Mouse (Mus musculus): Measurements from ENCODE around the gene Selenof. TPM values are rescaled to one million over a fixed set of nuclear protein-coding genes. Genes with fewer than 3 reads are reported as not detected.
A peak's percentile ranks its signal among the peaks of the same experiment; 100 is the strongest.
"Not testable (repeated sequence)": the region's sequence is repeated elsewhere in the genome, so short reads cannot be mapped to it uniquely, and the experiment has no call there.

Gene Selenof
- polyA plus RNA-seq, 1 experiment from 2014 or later, result 425 TPM

DNA sequence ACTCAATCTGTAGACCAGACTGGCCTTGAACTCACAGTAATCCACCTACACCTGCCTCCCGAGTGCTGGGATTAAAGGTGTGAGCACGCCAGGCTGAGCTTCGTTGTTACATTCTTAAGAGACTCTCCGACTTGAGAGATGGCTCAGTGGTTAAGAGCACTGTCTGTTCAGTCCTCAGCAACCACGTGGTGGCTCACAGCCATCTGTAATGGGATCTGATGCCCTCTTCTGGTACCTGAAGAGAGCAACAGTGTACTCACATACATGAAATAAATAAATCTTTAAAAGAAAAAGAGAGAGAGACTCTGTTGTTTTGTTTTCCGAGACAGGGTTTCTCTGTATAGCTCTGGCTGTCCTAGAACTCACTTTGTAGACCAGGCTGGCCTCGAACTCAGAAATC, 35.7 kb downstream of the Selenof start:
- H3K4me3 ChIP-seq; ATAC-seq (ENCODE audit: extremely low read depth, insufficient number of reproducible peaks, low FRiP score, low TSS enrichment); H3K4me2 ChIP-seq; H3K36me3 ChIP-seq; H3K27me3 ChIP-seq (replicated peaks); H3K9me3 ChIP-seq; H3K27ac ChIP-seq (replicated peaks); H3K9ac ChIP-seq: not testable (repeated sequence)
- 65% methylated on average over 7 of the region's 7 CpGs for WGBS
- H3K4me1 ChIP-seq, result peaks cover 22% of the 10 kb centered on the region

DNA sequence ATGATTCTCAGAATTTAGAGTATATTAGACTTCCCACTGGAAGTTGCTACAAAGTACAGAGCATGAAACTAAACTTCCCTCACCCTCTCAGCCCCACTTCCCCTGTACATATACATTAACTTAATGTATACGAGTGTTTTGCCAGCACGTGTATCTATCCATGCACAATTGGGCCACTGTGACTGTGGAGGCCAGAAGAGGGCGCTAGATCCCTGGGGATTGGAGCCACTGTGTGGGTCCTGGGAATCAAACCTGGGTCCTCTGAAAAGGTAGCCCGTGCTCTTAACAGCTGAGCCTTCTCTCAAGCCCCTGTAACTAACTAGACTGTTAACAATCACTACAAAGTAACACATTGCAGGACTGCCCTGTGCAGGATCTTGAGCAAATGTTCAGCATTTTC, 36.3 kb downstream of the Selenof start:
- Histone ChIP-seq H3K36me3 (no peaks in the 10 kb centered on the region), H3K9me3 (no peaks in the 10 kb centered on the region), H3K27ac (replicated peaks) (no peak overlapping the region), H3K4me3 (no peak overlapping the region), H3K9ac (no peak overlapping the region), H3K4me2 (no peak overlapping the region), H3K27me3 (replicated peaks) (no peaks in the 10 kb centered on the region), H3K4me1 (peaks cover 26% of the 10 kb centered on the region)
- no peak for ATAC-seq (ENCODE audit: extremely low read depth, insufficient number of reproducible peaks, low FRiP score, low TSS enrichment)
- 77% methylated on average over 4 of the region's 4 CpGs for WGBS

DNA sequence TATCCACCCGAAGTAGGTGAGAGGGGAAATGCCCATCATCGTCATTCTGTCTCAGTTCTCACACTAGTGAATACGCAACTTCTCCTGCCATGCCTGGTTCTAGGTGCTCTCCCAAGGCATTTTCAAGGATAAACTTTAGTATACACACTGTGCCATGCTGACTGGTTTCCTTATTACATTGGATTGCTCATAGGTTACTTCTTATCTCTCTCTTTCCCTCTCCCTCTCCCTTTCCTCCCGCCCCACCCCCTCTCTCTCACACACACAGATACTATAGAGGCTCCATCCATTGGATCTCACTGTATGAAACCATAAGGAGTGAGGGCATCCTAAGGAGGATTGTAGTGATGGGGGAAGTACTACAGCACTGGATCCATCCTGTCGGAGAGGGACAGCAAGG, 38.0 kb downstream of the Selenof start:
- H3K27ac ChIP-seq (replicated peaks), result no peak overlapping the region
- no peak overlapping the region for H3K4me2 ChIP-seq
- peaks cover 31% of the 10 kb centered on the region for H3K4me1 ChIP-seq
- no peaks in the 10 kb centered on the region for H3K27me3 ChIP-seq (replicated peaks)
- no peaks in the 10 kb centered on the region for H3K36me3 ChIP-seq
- H3K9me3 ChIP-seq, result no peaks in the 10 kb centered on the region
- no peak overlapping the region for H3K9ac ChIP-seq
- 89% methylated on average over 5 of the region's 5 CpGs for WGBS
- no peak overlapping the region for H3K4me3 ChIP-seq
- no peak for ATAC-seq (ENCODE audit: extremely low read depth, insufficient number of reproducible peaks, low FRiP score, low TSS enrichment)

DNA sequence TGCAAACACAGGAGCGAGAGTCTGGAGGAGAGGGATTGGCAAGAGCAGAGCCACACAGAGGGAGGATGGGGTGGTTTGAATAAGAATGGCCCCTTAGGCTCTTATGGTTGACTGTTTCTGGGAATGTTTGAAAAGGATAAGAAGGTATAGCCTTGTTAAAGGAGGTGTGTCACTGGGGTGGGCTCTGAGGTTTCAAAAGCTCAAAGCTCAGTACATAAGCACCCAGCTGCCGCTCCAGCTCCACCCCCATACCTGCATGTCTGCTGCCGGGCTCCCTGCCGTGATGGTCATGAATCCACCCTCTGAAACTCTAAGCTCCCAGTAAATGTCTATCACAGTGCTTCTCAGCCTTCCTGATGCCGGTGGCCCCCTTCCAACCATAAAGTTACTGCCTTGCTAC, 40.7 kb downstream of the Selenof start:
- H3K36me3 ChIP-seq, result no peaks in the 10 kb centered on the region
- no peak overlapping the region for H3K4me3 ChIP-seq
- H3K9ac ChIP-seq, result no peak overlapping the region
- WGBS, result 58% methylated on average over 5 of the region's 5 CpGs
- peaks cover 36% of the 10 kb centered on the region for H3K4me1 ChIP-seq
- H3K27me3 ChIP-seq (replicated peaks), result no peaks in the 10 kb centered on the region
- H3K9me3 ChIP-seq, result no peaks in the 10 kb centered on the region
- no peak for ATAC-seq (ENCODE audit: extremely low read depth, insufficient number of reproducible peaks, low FRiP score, low TSS enrichment)
- H3K4me2 ChIP-seq, result no peak overlapping the region
- no peak overlapping the region for H3K27ac ChIP-seq (replicated peaks)

DNA sequence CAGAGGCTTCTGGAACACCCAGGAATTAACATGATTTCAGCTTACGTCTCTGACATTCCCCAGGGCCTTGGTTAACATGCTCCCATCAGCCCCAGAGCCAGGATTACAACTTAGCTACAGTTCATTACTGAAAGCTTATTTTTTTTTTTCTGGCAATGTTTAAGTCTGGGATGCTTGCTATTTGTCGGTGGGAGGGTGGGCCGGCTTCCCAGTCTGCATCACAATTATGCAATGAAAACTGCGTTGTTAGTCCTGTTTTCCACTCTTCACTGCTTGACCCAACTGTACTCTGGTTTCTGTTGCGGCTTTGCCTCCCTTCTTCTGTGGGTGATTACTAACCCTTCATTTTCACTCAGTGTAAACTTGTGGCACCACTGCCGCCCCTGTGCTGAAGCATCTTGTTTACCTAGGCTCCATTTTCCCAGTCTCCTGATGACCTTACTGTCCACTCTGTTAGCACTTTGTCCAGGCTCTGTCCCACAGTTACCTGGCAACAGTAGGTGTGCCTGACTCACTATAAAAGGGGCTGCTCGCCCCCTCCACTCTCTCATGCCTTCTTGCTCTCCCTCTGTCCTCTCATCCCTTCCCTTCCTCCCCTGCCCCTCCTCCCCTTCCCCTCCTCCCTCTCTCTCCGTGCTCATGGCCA, 41.6 kb downstream of the Selenof start:
- H3K9ac ChIP-seq, result no peak overlapping the region
- H3K27ac ChIP-seq (replicated peaks), result no peak overlapping the region
- no peak overlapping the region for H3K4me3 ChIP-seq
- no peak overlapping the region for H3K4me2 ChIP-seq
- ATAC-seq (ENCODE audit: extremely low read depth, insufficient number of reproducible peaks, low FRiP score, low TSS enrichment), result no peak
- H3K27me3 ChIP-seq (replicated peaks), result no peaks in the 10 kb centered on the region
- peaks cover 45% of the 10 kb centered on the region for H3K4me1 ChIP-seq
- WGBS, result 60% methylated on average over 8 of the region's 8 CpGs
- no peaks in the 10 kb centered on the region for H3K9me3 ChIP-seq
- H3K36me3 ChIP-seq, result no peaks in the 10 kb centered on the region

DNA sequence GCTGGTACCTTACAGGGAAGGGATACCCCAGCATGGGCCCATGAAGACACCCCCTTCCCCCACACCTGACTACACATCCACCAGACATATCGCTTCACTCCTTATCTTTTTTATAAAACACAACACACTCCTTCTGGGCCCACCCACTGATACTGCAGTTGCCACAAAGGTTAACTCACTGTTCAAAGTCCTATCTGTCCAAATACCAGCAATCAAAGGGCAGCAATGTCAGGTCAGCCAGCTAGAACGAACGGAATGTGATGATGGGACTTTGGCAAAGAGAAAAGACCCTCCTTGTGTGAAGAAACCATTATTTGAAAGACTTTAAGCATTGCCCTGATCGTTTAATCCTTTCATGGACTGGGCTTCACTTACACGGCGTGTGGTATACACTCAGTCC, 42.3 kb downstream of the Selenof start:
- no peaks in the 10 kb centered on the region for H3K27me3 ChIP-seq (replicated peaks)
- H3K27ac ChIP-seq (replicated peaks), result no peak overlapping the region
- H3K9me3 ChIP-seq, result no peaks in the 10 kb centered on the region
- no peak overlapping the region for H3K4me2 ChIP-seq
- H3K4me3 ChIP-seq, result no peak overlapping the region
- WGBS, result 46% methylated on average over 6 of the region's 6 CpGs
- peaks cover 51% of the 10 kb centered on the region for H3K4me1 ChIP-seq
- ATAC-seq (ENCODE audit: extremely low read depth, insufficient number of reproducible peaks, low FRiP score, low TSS enrichment), result no peak
- no peak overlapping the region for H3K9ac ChIP-seq
- H3K36me3 ChIP-seq, result no peaks in the 10 kb centered on the region

DNA sequence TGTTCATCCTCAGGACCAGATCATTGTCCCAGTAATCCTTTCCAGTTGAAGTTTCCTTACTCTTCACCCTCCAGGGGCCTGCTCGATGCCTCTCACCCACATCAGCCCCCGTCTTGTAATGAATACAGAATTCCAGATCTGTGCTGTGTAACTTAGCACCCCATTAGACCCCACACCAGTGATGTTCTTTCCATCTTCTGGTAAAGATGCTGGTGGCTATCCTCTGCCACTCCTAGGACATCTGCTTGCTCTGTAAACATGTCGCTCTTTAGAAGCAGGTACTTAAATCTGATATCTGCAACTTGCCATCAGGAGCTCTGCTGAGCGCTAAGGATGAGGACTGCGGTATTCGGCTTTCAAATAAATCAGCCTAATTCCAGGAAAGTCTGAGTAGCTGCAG, 44.2 kb downstream of the Selenof start:
- Histone ChIP-seq H3K4me1 (peaks cover 60% of the 10 kb centered on the region), H3K9me3 (peaks cover 6% of the 10 kb centered on the region; the same call in 1 of the 2 replicates), H3K36me3 (no peaks in the 10 kb centered on the region), H3K27ac (replicated peaks) (no peak overlapping the region), H3K27me3 (replicated peaks) (no peaks in the 10 kb centered on the region), H3K4me2 (no peak overlapping the region), H3K9ac (no peak overlapping the region), H3K4me3 (no peak overlapping the region)
- no peak for ATAC-seq (ENCODE audit: extremely low read depth, insufficient number of reproducible peaks, low FRiP score, low TSS enrichment)
- WGBS, result 68% methylated on average over 6 of the region's 6 CpGs

DNA sequence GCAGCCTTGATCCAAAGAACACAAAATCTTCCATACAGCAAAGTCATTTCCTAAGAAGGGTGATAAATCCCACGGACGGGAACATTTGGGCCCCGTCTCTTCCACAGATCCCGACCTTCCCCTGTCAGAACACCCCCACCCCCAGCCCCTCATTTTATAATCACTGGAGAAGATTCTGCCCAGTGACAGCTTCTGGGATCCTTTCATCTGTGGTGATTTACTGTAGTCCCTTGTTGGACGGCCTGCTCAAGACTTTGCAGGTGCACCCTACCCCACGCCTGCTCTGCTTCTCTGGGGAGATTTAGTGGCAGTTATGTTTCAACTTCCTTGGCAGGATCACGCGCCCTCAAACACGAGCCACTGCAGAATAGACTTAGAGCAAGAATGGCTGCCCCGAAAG, 44.6 kb downstream of the Selenof start:
- H3K4me3 ChIP-seq, result no peak overlapping the region
- H3K9ac ChIP-seq, result no peak overlapping the region
- H3K4me2 ChIP-seq, result no peak overlapping the region
- WGBS, result 73% methylated on average over 10 of the region's 10 CpGs
- no peaks in the 10 kb centered on the region for H3K27me3 ChIP-seq (replicated peaks)
- peaks cover 60% of the 10 kb centered on the region for H3K4me1 ChIP-seq
- no peaks in the 10 kb centered on the region for H3K36me3 ChIP-seq
- no peak for ATAC-seq (ENCODE audit: extremely low read depth, insufficient number of reproducible peaks, low FRiP score, low TSS enrichment)
- H3K27ac ChIP-seq (replicated peaks), result no peak overlapping the region
- peaks cover 6% of the 10 kb centered on the region; the same call in 1 of the 2 replicates for H3K9me3 ChIP-seq

DNA sequence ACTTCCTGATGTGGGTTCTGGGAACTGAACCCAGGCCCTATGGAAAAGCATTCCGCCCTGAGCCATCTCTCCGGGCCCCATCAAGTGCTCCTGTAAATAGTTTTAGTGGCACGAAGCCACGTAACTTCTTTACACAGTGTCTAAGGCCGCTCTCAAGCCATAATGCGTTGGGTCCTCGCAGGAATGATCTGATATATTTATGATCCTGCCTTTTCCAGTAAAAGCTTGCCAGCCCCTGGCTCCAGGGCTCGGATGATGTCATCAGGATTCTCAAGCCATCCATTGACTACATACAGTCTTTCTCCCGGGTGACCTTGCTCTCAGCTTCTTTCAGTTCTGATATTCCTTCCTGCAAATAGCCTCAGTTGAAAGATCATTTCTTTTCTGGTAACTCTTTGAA, 45.4 kb downstream of the Selenof start:
- no peaks in the 10 kb centered on the region for H3K36me3 ChIP-seq
- 39% methylated on average over 9 of the region's 9 CpGs for WGBS
- H3K9me3 ChIP-seq, result peaks cover 6% of the 10 kb centered on the region; the same call in 1 of the 2 replicates
- H3K4me3 ChIP-seq, result no peak overlapping the region
- peak overlapping the region; percentile 12; the same call in 1 of the 2 replicates for H3K27ac ChIP-seq (replicated peaks)
- peaks cover 60% of the 10 kb centered on the region for H3K4me1 ChIP-seq
- ATAC-seq (ENCODE audit: extremely low read depth, insufficient number of reproducible peaks, low FRiP score, low TSS enrichment), result no peak
- no peaks in the 10 kb centered on the region for H3K27me3 ChIP-seq (replicated peaks)
- H3K9ac ChIP-seq, result no peak overlapping the region
- H3K4me2 ChIP-seq, result no peak overlapping the region

DNA sequence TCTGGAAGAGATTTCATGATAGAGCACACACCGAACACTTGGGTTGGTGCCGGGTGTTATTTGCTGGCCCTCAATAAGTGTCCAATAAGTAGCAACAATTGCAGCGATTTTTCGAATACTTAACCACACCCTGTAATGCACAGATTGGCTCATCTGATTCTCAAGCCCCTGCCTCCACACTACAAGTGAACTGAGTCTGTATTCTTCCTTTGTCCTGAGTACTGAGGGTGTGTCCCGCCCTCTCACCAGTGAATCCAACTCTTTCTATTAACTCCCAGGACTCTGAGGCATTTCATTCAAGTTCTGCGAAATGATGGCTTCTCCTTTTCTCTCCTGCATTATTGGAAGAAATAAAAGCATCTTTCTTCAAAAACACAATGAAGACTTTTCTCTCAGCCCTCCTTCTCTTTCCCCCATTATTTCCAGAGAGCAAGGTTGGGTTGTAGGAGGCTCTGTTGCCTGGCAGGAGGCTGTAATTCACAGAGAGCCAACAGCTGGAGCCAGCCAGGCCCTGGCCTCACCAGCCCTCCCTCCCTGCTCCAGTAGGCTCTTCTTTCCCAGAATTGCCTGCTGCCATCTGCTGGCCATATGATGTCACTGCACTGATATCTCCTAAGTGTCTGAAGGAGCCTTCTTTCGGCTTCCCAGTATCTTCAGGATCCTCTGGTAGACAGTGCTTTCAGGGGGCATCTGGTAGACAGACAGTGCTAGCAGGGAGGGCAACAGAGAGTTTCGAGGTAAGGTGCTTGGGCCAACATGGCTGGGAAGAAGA, 46.7 kb downstream of the Selenof start:
- Histone ChIP-seq H3K4me1 (peaks cover 53% of the 10 kb centered on the region), H3K9me3 (peaks cover 6% of the 10 kb centered on the region; the same call in 1 of the 2 replicates), H3K36me3 (no peaks in the 10 kb centered on the region), H3K9ac (peak overlapping the region; percentile 58; the same call in 1 of the 2 replicates), H3K4me2 (peak overlapping the region; percentile 55), H3K4me3 (no peak overlapping the region), H3K27ac (replicated peaks) (peak overlapping the region; percentile 68), H3K27me3 (replicated peaks) (no peaks in the 10 kb centered on the region)
- WGBS, result 72% methylated on average over 8 of the region's 8 CpGs
- peak; percentile 51; the same call in 1 of the 2 replicates for ATAC-seq (ENCODE audit: extremely low read depth, insufficient number of reproducible peaks, low FRiP score, low TSS enrichment)

DNA sequence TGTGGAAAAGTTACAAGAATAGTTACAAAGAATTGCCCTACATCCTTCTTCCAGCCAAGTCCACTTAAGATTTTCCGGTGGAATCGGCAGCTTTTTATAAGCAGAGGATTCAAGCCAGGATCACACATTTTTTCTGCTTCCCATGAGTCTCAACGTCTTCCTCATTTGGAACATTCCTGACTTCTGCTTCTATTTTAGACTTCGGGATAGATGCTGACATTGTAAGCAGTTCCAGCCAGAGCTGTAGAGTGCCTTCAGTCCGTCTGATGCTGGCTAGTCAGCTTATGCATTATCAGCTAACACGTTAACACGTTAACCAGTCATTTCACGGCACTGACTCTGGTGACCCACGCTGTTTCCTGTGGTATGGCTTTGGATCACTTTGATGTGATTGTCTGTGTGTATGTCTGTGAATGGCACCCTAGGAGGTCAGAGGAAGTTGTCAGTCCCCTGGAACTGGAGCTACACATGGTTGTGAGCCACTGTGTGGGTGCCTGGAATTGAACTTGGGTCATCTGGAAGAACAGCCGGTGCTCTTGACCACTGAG, 47.6 kb downstream of the Selenof start:
- peak overlapping the region; percentile 55 for H3K4me2 ChIP-seq
- no peak for ATAC-seq (ENCODE audit: extremely low read depth, insufficient number of reproducible peaks, low FRiP score, low TSS enrichment)
- peak overlapping the region; percentile 58 for H3K9ac ChIP-seq

More for the DNA sequence above, 47.6 kb downstream of the Selenof start:
- H3K4me1 ChIP-seq, result peaks cover 45% of the 10 kb centered on the region
- no peaks in the 10 kb centered on the region for H3K36me3 ChIP-seq
- H3K9me3 ChIP-seq, result peaks cover 12% of the 10 kb centered on the region; the same call in 1 of the 2 replicates
- no peaks in the 10 kb centered on the region for H3K27me3 ChIP-seq (replicated peaks)
- WGBS, result 33% methylated on average over 10 of the region's 10 CpGs
- H3K27ac ChIP-seq (replicated peaks), result peak overlapping the region; percentile 68
- H3K4me3 ChIP-seq, result peak overlapping the region; percentile 21; the same call in 1 of the 2 replicates
